Mouse (Mus musculus): ENCODE data around the gene Hmg20b. TPM values are rescaled to one million over a fixed set of nuclear protein-coding genes. Genes with fewer than 3 reads are reported as not detected.

Gene Hmg20b
- polyA plus RNA-seq, 1 experiment from 2014 or later, result 130 TPM

DNA sequence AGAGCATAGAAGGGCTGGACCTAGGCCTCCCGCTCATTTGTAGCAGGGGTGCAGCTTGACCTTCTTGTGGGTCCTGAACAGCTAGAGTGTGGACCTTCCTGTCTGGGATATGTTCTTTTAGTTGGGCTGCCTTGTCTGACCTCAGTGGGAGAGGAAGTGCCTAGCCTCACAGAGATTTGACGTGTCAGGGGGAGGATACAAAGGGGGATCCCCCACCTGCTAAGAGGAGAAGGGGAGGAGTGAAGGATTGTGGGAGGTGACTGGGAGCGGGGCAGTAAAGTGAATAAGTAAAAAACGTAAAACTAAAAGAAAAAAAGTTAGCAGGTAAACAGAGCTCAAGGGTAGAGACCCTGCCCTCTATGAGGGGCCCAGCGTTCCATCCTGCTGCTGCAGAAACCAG lies 40.7 kb downstream of the Hmg20b start:
- Histone ChIP-seq H3K9me3 (no peaks in the 10 kb centered on the region), H3K4me3 (no peak overlapping the region), H3K27ac (no peak overlapping the region), H3K4me2 (replicated peaks) (no peak overlapping the region), H3K9ac (no peak overlapping the region), H3K27me3 (no peaks in the 10 kb centered on the region), H3K4me1 (0 out of 2 replicates have a peak, but pooled peaks cover 1% of the 10 kb centered on the region), H3K36me3 (peaks cover 93% of the 10 kb centered on the region)
- 90% methylated on average over 5 of the region's 5 CpGs for WGBS
- no peak for ATAC-seq (ENCODE audit: insufficient number of reproducible peaks, insufficient read depth, low FRiP score, low TSS enrichment)

DNA sequence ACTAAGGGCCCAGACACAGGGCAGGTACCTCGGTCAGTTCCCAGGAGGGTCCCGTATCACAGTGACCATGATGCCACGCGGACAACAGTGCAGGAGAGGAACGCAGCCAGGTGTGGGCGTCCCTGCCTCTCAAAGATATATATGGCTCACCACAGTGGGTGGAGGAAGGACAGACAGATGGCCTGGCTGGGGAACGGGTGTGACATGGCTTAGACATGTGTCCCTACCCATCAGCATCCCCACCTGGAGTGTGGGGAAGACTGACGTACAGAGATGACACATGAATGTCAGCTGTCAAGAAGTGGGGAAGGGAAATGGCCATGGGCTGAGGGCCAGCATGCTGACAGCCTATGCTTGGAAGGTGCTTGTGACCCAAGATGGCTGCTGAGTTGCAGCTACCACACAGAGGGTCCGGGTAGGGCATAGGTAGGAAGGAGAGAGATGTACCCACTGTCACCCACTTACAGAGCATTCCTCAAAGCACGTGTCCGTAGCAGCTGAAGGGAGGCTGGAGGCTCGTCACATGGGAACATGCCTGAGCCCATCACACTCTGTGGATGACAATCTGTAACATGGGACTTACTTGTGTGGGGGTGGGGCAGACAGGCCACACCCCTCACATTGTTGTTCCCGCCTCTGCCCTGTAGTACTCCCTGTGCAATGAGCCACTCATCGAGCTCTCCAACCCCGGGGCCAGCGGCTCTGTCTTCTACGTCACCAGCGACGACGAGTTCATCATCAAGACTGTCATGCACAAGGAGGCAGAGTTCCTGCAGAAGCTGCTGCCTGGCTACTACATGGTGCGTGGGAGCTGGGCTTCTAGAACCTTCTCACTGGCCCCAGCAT lies 43.2 kb downstream of the Hmg20b start:
- Histone ChIP-seq H3K27me3 (no peaks in the 10 kb centered on the region), H3K27ac (no peak overlapping the region)
- ATAC-seq (ENCODE audit: insufficient number of reproducible peaks, insufficient read depth, low FRiP score, low TSS enrichment), result no peak

GRCm38 (mm10) chr10:81306173-81306668 lies 44.1 kb downstream of the Hmg20b start:
- H3K4me1 ChIP-seq, result 0 out of 2 replicates have a peak, but pooled peaks cover 11% of the 10 kb centered on the region
- H3K9ac ChIP-seq, result no peak overlapping the region
- no peak for ATAC-seq (ENCODE audit: insufficient number of reproducible peaks, insufficient read depth, low FRiP score, low TSS enrichment)
- no peaks in the 10 kb centered on the region for H3K27me3 ChIP-seq
- WGBS, result 94% methylated on average over 12 of the region's 12 CpGs
- H3K36me3 ChIP-seq, result peaks cover 66% of the 10 kb centered on the region
- H3K4me2 ChIP-seq (replicated peaks), result no peak overlapping the region
- H3K27ac ChIP-seq, result no peak overlapping the region
- H3K4me3 ChIP-seq, result no peak overlapping the region
- H3K9me3 ChIP-seq, result no peaks in the 10 kb centered on the region

More for the DNA sequence above, 43.2 kb downstream of the Hmg20b start:
- H3K4me3 ChIP-seq, result no peak overlapping the region
- no peaks in the 10 kb centered on the region for H3K9me3 ChIP-seq
- H3K36me3 ChIP-seq, result peaks cover 68% of the 10 kb centered on the region
- H3K4me2 ChIP-seq (replicated peaks), result no peak overlapping the region
- 94% methylated on average over 21 of the region's 21 CpGs for WGBS
- no peak overlapping the region for H3K9ac ChIP-seq
- H3K4me1 ChIP-seq, result 0 out of 2 replicates have a peak, but pooled peaks cover 11% of the 10 kb centered on the region

DNA sequence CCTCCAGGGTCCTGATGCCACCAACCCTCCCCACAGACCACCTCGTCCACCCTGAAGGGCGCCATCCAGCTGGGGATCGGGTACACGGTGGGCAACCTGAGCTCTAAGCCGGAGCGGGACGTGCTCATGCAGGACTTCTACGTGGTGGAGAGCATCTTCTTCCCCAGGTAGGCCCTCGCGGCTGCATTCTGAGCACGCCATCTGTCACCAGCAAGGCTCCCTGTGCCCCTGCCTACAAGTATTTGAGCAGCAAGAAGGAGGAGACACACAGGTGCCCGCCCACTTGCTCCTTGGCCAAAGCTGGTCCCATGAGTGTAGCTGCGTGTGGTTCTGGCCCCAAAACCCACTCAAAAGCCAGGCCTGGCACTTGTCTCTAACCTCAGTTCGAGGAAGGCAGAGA lies 44.6 kb downstream of the Hmg20b start:
- no peak for ATAC-seq (ENCODE audit: insufficient number of reproducible peaks, insufficient read depth, low FRiP score, low TSS enrichment)
- Histone ChIP-seq H3K4me2 (replicated peaks) (no peak overlapping the region), H3K27me3 (no peaks in the 10 kb centered on the region), H3K36me3 (peaks cover 60% of the 10 kb centered on the region), H3K9me3 (no peaks in the 10 kb centered on the region), H3K4me1 (0 out of 2 replicates have a peak, but pooled peaks cover 11% of the 10 kb centered on the region), H3K4me3 (no peak overlapping the region), H3K9ac (no peak overlapping the region), H3K27ac (no peak overlapping the region)
- 92% methylated on average over 14 of the region's 14 CpGs for WGBS

DNA sequence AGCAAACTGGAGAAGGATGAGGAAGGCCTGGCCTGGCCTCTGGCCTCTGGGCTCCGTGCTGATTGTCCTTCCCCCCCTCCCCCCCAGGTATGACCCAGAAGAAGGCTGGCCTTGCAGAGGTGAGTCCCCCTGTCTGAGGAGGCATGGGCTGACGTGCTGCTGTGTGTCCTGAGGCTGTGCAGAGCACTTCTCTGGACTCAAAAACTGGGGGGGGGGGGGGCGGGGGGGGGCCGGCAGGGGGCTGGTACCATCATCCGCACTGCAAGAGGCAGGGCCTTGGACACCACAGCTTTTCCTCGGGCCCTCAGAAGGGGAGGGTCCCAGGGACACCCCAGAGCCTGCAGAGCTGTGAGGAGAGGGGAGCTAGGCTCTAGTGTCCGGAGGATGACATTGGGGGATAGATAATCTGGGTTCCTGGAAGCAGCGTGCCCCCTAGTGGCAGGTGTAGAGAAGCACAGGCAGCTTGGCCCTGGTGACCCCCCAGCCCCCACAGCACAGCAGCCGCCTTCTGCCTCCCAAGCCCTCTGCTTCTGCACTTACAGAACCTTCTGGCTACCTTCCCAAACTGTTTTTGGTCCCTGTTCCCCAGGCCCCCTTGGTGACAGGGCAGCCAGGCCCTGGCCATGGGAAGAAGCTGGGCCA lies 45.6 kb downstream of the Hmg20b start:
- H3K27me3 ChIP-seq, result no peaks in the 10 kb centered on the region
- H3K36me3 ChIP-seq, result peaks cover 51% of the 10 kb centered on the region
- H3K9ac ChIP-seq, result no peak overlapping the region
- H3K4me3 ChIP-seq, result no peak overlapping the region
- H3K27ac ChIP-seq, result no peak overlapping the region
- WGBS, result 34% methylated on average over 7 of the region's 9 CpGs
- ATAC-seq (ENCODE audit: insufficient number of reproducible peaks, insufficient read depth, low FRiP score, low TSS enrichment), result no peak
- H3K9me3 ChIP-seq, result no peaks in the 10 kb centered on the region
- H3K4me2 ChIP-seq (replicated peaks), result no peak overlapping the region
- 0 out of 2 replicates have a peak, but pooled peaks cover 11% of the 10 kb centered on the region for H3K4me1 ChIP-seq

- no peaks in the 10 kb centered on the region for H3K9me3 ChIP-seq
- 0 out of 2 replicates have a peak, but pooled peaks cover 18% of the 10 kb centered on the region for H3K4me1 ChIP-seq
- 73% methylated on average over 7 of the region's 7 CpGs for WGBS
- H3K27ac ChIP-seq, result no peak overlapping the region
- no peak overlapping the region for H3K4me3 ChIP-seq
- no peak for ATAC-seq (ENCODE audit: insufficient number of reproducible peaks, insufficient read depth, low FRiP score, low TSS enrichment)
- H3K36me3 ChIP-seq, result peaks cover 41% of the 10 kb centered on the region
- no peak overlapping the region for H3K9ac ChIP-seq
- no peaks in the 10 kb centered on the region for H3K27me3 ChIP-seq
- no peak overlapping the region for H3K4me2 ChIP-seq (replicated peaks)
Observed at GRCm38 (mm10) chr10:81303761-81304160, 46.5 kb downstream of the Hmg20b start.

DNA sequence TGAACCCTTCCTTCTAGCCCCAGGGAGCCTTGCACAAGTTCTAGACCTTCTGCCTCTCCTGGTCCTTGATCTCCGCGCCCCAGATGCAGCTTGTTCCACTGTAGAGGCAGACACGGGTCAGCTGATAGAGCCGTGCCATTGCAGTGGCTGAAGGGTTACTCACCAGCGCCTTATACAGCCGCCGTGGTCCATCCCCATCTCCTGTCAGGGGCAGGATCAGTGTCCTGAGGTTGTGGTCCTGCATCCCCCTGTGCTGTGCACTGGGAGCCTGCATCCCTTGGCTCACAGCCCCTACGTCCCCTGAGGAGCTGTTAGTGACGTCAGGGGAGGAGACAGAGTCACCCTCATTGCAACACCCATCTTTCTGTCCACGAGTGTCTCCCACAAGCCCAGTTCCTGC lies 47.0 kb downstream of the Hmg20b start:
- no peak overlapping the region for H3K27ac ChIP-seq
- H3K4me2 ChIP-seq (replicated peaks), result no peak overlapping the region
- 0 out of 2 replicates have a peak, but pooled peaks cover 18% of the 10 kb centered on the region for H3K4me1 ChIP-seq
- H3K4me3 ChIP-seq, result no peak overlapping the region
- H3K9me3 ChIP-seq, result no peaks in the 10 kb centered on the region
- WGBS, result 72% methylated on average over 10 of the region's 10 CpGs
- H3K36me3 ChIP-seq, result peaks cover 36% of the 10 kb centered on the region
- no peak for ATAC-seq (ENCODE audit: insufficient number of reproducible peaks, insufficient read depth, low FRiP score, low TSS enrichment)
- H3K27me3 ChIP-seq, result no peaks in the 10 kb centered on the region
- no peak overlapping the region for H3K9ac ChIP-seq

- no peak overlapping the region for H3K4me2 ChIP-seq (replicated peaks)
- no peak overlapping the region for H3K9ac ChIP-seq
- no peaks in the 10 kb centered on the region for H3K27me3 ChIP-seq
- H3K9me3 ChIP-seq, result no peaks in the 10 kb centered on the region
- H3K4me3 ChIP-seq, result no peak overlapping the region
- peaks cover 31% of the 10 kb centered on the region for H3K36me3 ChIP-seq
- H3K4me1 ChIP-seq, result 0 out of 2 replicates have a peak, but pooled peaks cover 18% of the 10 kb centered on the region
- no peak overlapping the region for H3K27ac ChIP-seq
- ATAC-seq (ENCODE audit: insufficient number of reproducible peaks, insufficient read depth, low FRiP score, low TSS enrichment), result no peak
- WGBS, result 67% methylated on average over 14 of the region's 14 CpGs
Observed at GRCm38 (mm10) chr10:81302781-81303218, 47.5 kb downstream of the Hmg20b start.

DNA sequence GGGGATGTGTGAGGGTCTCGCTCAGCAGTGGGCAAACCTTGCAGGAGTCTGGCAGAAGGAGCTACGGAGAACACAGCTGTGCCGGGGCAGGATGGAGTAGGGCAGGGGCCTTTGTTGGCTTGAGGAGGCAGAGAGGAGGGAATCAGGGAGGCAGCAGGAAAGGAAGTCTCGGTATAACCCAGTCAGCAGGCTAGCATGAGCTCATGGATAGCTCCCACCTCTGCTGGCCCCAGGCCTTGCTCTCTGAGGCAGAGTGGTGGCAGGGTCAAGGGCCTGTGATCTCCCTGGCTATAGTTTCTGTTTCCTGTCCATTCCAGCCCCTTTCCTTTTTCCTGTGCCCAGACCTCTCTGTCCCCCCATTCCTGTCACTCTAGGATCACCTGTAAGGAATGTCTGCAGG lies 48.0 kb downstream of the Hmg20b start:
- WGBS, result 61% methylated on average over 4 of the region's 4 CpGs
- no peak overlapping the region for H3K4me2 ChIP-seq (replicated peaks)
- no peak overlapping the region for H3K4me3 ChIP-seq
- 0 out of 2 replicates have a peak, but pooled peaks cover 21% of the 10 kb centered on the region for H3K4me1 ChIP-seq
- H3K9ac ChIP-seq, result no peak overlapping the region
- no peaks in the 10 kb centered on the region for H3K9me3 ChIP-seq
- H3K36me3 ChIP-seq, result peaks cover 26% of the 10 kb centered on the region
- no peak for ATAC-seq (ENCODE audit: insufficient number of reproducible peaks, insufficient read depth, low FRiP score, low TSS enrichment)
- peak overlapping the region; percentile 51 for H3K27ac ChIP-seq
- no peaks in the 10 kb centered on the region for H3K27me3 ChIP-seq

DNA sequence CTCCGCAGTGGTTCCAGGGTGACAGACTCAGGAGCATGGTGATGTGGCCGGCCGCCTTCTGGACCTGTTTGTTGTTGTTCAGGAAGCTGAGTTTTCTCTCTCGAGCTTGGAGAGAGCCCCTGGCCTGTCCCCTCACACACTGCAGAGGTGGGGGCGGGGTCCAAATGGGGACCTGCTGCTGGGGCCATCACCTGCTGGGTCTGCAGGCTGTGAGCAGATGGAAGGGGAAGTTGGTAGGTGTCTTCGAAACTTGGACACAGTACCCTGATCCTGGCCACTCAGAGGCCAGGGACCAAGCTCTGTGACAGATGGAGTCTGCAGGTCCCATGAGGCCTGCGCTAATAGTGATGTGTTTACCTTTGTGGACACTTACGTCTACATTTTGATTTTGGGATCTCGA lies 49.0 kb downstream of the Hmg20b start:
- 0 out of 2 replicates have a peak, but pooled peaks cover 23% of the 10 kb centered on the region for H3K4me1 ChIP-seq
- WGBS, result 76% methylated on average over 9 of the region's 9 CpGs
- no peak for ATAC-seq (ENCODE audit: insufficient number of reproducible peaks, insufficient read depth, low FRiP score, low TSS enrichment)
- H3K27me3 ChIP-seq, result no peaks in the 10 kb centered on the region
- no peak overlapping the region for H3K27ac ChIP-seq
- no peaks in the 10 kb centered on the region for H3K9me3 ChIP-seq
- H3K4me2 ChIP-seq (replicated peaks), result no peak overlapping the region
- H3K9ac ChIP-seq, result no peak overlapping the region
- H3K4me3 ChIP-seq, result no peak overlapping the region
- peaks cover 17% of the 10 kb centered on the region for H3K36me3 ChIP-seq

DNA sequence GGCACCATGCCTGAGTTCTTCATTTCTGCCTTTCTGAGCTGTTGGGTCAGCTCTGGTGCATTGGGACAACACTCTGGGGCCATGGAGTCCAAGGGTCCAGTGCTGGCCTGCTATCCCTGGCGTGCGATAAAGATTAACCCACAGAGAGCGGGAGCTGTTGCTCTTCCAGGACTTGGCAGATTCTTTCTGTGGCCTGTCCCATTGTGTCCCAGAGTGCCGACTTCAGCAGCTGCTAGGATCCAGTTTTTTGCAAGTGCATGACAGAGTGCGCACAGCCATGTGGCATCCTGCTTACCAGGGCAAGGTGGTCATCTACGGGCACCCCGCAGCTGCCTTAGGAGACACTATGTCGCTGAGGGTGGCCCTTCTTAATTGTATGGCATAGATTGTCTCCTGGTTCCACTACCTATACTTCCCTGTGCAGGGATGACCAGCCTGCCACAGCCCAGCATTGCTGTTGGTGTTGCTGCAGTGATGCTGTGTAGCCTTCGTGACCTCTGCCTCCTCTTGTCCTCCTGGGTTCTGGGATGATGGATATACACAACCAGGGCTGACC lies 49.9 kb downstream of the Hmg20b start:
- H3K36me3 ChIP-seq, result 0 out of 2 replicates have a peak, but pooled peaks cover 8% of the 10 kb centered on the region
- H3K4me3 ChIP-seq, result no peak overlapping the region

More for the DNA sequence above, 49.9 kb downstream of the Hmg20b start:
- ATAC-seq (ENCODE audit: insufficient number of reproducible peaks, insufficient read depth, low FRiP score, low TSS enrichment), result no peak
- H3K27me3 ChIP-seq, result no peaks in the 10 kb centered on the region
- no peaks in the 10 kb centered on the region for H3K9me3 ChIP-seq
- H3K27ac ChIP-seq, result no peak overlapping the region
- H3K4me2 ChIP-seq (replicated peaks), result no peak overlapping the region
- 0 out of 2 replicates have a peak overlapping the region, but pooled peaks have one; percentile 1 for H3K9ac ChIP-seq
- 83% methylated on average over 9 of the region's 9 CpGs for WGBS
- peaks cover 23% of the 10 kb centered on the region; the same call in 1 of the 2 replicates for H3K4me1 ChIP-seq
